Mouse (Mus musculus): Measurements from ENCODE around the gene Rbpj.

DNA sequence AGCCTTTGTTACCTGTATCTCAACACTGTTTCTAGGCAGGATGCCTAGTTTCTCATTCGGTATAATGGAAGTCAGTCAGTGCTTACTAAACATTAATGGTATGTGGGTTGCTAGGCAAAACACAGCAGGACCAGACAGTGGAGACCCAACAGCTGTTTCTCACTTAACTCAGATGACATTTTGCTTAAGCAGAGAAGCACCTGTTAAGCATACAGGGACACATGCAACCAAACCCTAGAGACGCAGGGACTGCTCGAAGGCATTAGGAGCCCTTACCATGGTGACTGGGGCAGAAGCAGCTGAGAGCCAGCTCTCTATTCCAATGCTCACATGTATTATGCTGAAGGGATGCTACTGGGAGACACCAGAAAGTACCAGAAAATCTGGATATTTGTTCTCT lies 230.7 kb downstream of the Rbpj start:
- TF ChIP-seq POLR2A (IDR thresholded peaks at IDR 0.05; ENCODE audit: insufficient read depth, low read depth, low read length) (no peak), CTCF (IDR thresholded peaks at IDR 0.05; ENCODE audit: insufficient read depth, low read depth, low read length) (no peak)

Measured in olfactory bulb, adult 2 months (tissue).